Mouse (Mus musculus) megakaryocyte, embryonic 14.5 days (primary cell): Measurements from ENCODE around the gene 2610042L04Rik. TPM values are rescaled to one million over a fixed set of nuclear protein-coding genes. Genes with fewer than 3 reads are reported as not detected.
"Not testable (repeated sequence)": the region's sequence is repeated elsewhere in the genome, so short reads cannot be mapped to it uniquely, and the experiment has no call there.

Experiments used
- H3K27me3 ChIP-seq: replicated peaks from 2 replicates; pipeline ENCODE3; 2012; ENCODE audit warnings: inconsistent platforms
- H3K36me3 ChIP-seq: replicated peaks from 2 replicates; pipeline ENCODE3; 2012; ENCODE audit warnings: low read length, inconsistent platforms, mixed read lengths
- H3K4me1 ChIP-seq: 2 replicates; pipeline ENCODE4 v1.6.1; 2012; ENCODE audit warnings: inconsistent platforms
- H3K4me3 ChIP-seq: replicated peaks from 2 replicates; pipeline ENCODE3; 2012; ENCODE audit warnings: moderate library complexity, mild to moderate bottlenecking, inconsistent platforms
- H3K9me3 ChIP-seq: 2 replicates; pipeline ENCODE4 v1.6.1; 2012; ENCODE audit warnings: inconsistent platforms
- polyA plus RNA-seq: library from polyadenylated mRNA; stranded (reverse); fragments of >175 nt; gene quantifications from 2 replicates; pipeline ENCODE4 v1.2.3, GENCODE M21; 2012; ENCODE audit warnings: low replicate concordance; ENCODE audit not compliant: insufficient read depth

The 2610042L04Rik gene
- not detected in 2 replicates for polyA plus RNA-seq

DNA sequence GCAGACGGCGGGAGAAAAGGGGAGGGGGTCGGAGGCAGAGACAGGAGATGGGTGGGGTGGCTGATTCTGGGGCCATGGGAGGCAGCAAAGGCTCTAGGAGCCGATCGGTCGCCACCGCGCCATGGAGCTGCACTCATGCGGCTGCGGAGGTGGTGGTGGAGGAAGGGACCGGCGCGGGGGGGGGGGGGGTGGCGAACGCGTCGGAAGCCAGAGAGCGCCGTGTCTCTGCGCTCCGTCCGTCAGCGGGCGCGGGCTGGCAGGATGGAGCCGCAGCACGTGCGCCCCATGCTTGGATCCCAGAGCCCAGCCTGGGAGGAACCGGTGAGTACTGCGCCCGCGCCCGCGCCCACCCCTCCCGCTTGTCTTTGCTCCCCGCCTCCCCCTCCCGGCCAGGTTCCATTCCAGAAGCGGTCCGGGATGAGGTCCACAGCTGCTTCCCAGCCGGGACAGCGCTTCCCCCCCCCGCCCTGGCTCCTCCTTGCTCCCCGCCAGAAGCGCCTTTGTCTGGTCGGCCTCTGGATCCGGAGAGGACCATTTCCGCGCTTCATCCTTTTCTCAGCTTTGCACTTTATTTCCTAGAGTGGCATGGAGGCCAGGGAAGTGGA, at the start of gene 2610042L04Rik:
Gene 2610042L04Rik, plus strand, starts transcription at position 288 of the 605 bp plus-strand sequence.
- H3K36me3 ChIP-seq, H3K4me1 ChIP-seq, H3K4me3 ChIP-seq: not testable (repeated sequence)

DNA sequence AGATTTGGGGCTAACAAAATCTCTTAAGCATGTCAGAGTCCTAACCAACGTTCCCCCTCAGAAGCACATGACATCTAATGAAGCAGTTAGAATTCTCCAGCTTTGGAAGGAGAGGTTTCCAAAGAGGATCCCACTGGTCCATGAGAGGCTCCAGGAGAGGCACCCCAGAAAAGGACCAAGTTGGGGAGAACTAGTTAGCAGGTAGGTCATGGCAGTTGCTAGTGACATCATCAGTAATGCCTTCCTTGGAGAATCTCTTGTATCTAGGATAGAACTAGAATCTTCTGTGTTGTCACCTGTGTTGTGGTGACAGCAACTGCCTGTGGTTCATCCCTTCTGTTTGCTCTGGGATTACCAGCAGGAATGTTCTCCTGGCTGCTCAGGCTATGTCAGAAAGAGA, 17.6 kb upstream of the 2610042L04Rik start, which contains the start of gene Gm3149:
Gene Gm3149, plus strand, starts transcription at position 301 of the 400 bp plus-strand sequence.
- not testable (repeated sequence) for H3K4me3 ChIP-seq, H3K4me1 ChIP-seq, H3K9me3 ChIP-seq, H3K27me3 ChIP-seq, H3K36me3 ChIP-seq

More for the DNA sequence above, at the start of gene 2610042L04Rik:
- H3K9me3 ChIP-seq, H3K27me3 ChIP-seq: not testable (repeated sequence)

DNA sequence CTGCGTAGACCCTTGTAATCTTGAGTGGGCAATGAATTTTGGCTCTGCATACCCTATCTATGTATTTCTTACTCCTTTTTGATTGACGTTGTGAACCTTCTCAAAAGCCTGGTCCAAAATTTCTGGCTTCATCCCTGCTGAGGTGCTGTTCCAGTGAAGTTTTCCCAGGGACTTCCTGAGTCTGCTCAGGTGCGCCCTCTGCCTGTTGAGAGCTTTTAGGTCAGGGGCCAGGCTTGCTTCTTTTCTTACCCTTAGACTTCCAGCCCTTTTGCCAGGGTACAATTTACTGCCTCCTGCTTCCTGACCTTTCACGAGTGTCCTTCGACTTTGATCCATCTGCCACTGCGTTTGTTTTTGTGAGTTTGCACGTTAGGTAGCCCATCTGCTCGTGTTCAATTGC, 943 bp downstream of the 2610042L04Rik start:
- H3K27me3 ChIP-seq, H3K9me3 ChIP-seq, H3K4me3 ChIP-seq, H3K4me1 ChIP-seq, H3K36me3 ChIP-seq: not testable (repeated sequence)

DNA sequence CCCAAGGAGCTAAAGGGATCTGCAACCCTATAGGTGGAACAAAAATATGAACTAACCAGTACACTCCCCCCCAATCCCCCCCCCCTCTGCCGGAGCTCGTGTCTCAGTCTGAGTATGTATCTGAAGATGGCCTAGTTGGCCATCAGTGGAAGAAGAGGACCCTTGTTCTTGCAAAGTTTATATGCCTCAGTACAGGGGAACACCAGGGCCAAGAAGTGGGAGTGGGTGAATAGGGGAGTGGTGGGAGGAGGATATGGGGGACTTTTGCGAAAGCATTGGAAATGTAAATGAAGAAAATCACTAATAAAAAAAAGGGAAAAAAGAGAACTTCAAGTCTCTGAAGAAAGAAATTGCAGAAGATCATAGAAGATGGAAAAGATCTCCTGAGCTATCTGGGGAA, 34.4 kb downstream of the 2610042L04Rik start:
- not testable (repeated sequence) for H3K4me3 ChIP-seq, H3K4me1 ChIP-seq, H3K36me3 ChIP-seq

DNA sequence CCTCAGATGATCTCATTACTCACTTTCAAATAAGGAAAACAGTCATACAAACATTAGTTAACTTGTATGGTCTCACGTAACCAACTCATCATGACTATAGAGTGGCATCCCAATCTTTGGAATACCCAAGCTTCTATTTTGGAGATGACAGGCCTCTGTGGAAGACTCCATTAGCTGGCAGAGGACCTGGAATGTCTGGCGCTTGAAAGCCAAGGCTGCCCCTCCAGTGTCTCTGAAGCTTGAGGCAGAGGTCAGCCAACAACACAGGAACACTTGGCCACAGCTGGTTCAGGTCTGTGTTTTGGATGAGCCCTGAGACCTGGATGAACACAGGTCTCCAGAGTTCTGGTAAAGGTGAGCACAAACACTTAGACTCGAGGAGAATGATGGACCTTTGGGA, 35.1 kb downstream of the 2610042L04Rik start:
- H3K9me3 ChIP-seq, H3K36me3 ChIP-seq, H3K27me3 ChIP-seq, H3K4me1 ChIP-seq, H3K4me3 ChIP-seq: not testable (repeated sequence)

More for the DNA sequence above, 34.4 kb downstream of the 2610042L04Rik start:
- H3K27me3 ChIP-seq, H3K9me3 ChIP-seq: not testable (repeated sequence)

DNA sequence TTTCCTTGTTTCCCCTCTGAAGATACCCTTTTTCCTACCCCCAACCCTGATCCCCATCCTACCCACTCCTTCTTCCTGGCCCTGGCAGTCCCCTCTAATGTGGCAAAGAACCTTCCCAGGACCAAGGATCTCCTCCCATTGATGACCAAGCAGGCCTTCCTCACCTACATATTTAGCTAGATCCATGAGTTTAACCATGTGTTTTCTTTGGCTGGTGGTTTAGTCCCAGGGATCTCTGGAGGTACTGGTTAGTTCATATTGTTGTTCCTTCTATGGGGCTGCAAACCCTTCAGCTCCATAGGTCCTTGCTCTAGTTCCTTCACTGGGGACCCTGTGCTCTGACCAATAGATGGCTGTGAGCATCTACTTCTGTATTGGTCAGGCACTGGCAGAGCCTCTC, 43.3 kb downstream of the 2610042L04Rik start:
- not testable (repeated sequence) for H3K4me3 ChIP-seq, H3K9me3 ChIP-seq, H3K27me3 ChIP-seq, H3K36me3 ChIP-seq, H3K4me1 ChIP-seq

DNA sequence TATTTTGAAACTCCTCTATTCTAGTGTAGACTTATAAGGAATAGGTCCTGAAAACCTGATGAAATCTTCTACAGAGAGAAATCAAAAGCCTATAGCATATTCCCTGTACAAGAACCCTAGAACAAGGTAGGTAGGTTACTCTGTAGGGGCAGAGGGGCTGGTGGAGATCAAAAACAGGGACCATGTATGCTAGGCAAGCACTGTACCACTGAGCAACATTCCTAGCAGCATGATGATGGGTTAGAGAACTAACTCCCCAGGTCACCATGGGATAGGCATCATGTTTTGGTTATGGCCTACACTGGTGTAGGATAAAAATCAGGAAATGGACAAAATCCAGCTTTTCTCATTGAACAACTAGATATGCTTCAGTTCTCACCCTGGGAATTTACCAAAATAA, 51.0 kb downstream of the 2610042L04Rik start:
- H3K27me3 ChIP-seq, H3K36me3 ChIP-seq, H3K4me3 ChIP-seq, H3K4me1 ChIP-seq, H3K9me3 ChIP-seq: not testable (repeated sequence)

DNA sequence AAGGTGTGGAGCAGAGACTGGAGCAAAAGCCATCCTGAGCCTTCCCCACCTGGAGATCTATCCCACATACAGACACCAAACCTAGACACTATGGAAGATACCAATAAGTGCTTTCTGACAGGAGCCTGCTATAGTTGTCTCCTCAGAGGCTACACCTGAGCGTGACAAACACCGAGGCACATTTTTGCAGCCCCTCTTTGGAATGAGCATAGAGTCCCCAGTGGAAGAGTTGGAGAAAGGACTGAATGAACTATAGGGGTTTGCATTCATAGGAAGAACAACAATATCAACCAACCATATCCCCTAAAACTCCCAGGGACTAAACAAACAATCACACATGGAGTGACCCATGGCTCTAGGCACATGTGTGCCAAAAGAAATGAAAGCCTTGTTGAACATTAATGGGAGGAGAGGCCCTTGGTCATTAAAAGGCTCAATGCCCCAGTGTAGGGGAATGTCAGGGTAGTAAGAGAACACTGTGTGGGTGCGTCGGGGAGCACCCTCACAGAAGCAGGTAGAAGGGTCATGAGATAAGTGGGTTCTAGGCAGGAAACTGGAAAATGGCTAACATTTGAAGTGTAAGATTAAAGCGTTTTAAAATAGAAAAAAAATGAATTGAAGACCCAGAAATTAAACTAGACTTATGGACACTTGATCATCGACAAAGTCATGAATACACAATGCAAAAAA, 58.4 kb downstream of the 2610042L04Rik start:
- H3K4me1 ChIP-seq, H3K36me3 ChIP-seq, H3K4me3 ChIP-seq, H3K9me3 ChIP-seq, H3K27me3 ChIP-seq: not testable (repeated sequence)

DNA sequence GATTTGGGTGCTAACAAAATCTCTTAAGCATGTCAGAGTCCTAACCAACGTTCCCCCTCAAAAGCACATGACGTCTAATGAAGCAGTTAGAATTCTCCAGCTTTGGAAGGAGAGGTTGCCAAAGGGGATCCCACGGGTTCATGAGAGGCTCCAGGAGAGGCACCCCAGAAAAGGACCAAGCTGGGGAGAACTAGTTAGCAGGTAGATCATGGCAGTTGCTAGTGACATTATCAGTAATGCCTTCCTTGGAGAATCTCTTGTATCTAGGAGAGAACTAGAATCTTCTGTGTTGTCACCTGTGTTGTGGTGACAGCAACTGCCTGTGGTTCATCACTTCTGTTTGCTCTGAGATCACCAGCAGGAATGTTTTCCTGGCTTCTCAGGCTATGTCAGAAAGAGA, 62.7 kb downstream of the 2610042L04Rik start, which contains the start of gene Gm3159:
Gene Gm3159, plus strand, starts transcription at position 301 of the 400 bp plus-strand sequence.
- H3K4me3 ChIP-seq, H3K27me3 ChIP-seq, H3K4me1 ChIP-seq, H3K36me3 ChIP-seq, H3K9me3 ChIP-seq: not testable (repeated sequence)

DNA sequence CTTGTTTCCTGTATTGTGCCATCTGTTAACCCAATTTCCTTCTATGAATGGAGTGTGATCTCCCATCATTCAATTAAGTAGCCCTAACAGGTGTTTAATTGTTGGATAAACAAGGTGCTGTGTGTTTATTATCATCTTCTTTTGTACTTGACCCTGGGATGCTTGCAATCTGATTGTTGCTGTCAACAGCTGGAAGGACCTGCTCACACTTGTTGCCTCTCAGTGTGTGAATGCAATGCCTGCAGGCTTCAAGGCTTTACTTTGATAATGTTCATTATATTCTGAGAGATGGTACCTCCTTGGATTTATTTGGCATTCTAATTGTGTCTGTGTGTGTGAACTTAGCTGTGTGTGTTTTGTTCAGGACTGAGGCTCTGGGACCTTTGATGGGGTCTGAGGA, 64.1 kb downstream of the 2610042L04Rik start:
- not testable (repeated sequence) for H3K36me3 ChIP-seq, H3K9me3 ChIP-seq, H3K4me3 ChIP-seq, H3K27me3 ChIP-seq, H3K4me1 ChIP-seq

DNA sequence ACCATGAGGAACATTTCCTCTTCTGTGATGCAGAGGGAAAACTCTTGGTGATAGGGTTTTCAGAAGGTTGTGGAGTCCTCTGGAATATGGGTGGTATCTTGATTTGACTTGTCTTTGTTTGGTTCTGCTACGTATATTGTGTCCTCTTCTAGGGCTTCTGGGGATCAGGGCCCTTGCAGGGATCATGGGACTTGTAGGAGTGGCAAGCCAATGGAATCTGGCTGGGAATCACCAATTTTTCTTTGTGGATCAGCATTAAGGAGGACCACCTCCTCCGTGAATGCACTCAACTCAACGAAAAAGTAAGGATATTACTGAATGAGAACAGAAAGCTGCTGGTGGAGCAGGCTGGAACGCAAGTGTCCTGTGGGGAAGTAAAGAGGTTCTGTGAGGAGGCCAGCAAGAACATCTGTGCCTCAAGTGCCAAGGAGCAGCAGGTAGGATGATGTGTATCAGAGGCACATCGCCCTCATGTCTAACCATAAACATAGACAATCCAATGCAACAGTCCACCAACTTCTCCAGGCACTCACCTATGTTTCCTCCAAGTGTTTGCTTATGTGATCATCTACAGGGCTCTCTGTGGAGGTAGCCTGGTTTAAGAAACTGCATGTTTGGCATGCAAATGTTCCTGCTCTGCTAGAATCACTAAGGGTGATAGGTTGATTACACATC, 65.7 kb downstream of the 2610042L04Rik start:
- not testable (repeated sequence) for H3K4me1 ChIP-seq, H3K36me3 ChIP-seq, H3K9me3 ChIP-seq, H3K4me3 ChIP-seq, H3K27me3 ChIP-seq

DNA sequence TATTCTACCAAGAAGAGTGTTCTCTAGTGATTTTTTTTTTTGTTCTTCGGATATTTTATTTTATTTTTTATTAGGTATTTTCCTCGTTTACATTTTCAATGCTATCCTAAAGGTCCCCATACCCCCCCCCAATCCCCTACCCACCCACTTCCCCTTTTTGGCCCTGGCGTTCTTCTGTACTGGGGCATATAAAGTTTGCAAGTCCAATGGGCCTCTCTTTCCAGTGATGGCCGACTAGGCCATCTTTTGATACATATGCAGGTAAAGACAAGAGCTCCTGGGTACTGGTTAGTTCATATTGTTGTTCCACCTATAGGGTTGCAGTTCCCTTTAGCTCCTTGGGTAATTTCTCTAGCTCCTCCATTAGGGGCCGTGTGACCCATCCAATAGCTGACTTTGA, 66.7 kb downstream of the 2610042L04Rik start:
- not testable (repeated sequence) for H3K27me3 ChIP-seq, H3K4me3 ChIP-seq, H3K9me3 ChIP-seq, H3K4me1 ChIP-seq, H3K36me3 ChIP-seq

DNA sequence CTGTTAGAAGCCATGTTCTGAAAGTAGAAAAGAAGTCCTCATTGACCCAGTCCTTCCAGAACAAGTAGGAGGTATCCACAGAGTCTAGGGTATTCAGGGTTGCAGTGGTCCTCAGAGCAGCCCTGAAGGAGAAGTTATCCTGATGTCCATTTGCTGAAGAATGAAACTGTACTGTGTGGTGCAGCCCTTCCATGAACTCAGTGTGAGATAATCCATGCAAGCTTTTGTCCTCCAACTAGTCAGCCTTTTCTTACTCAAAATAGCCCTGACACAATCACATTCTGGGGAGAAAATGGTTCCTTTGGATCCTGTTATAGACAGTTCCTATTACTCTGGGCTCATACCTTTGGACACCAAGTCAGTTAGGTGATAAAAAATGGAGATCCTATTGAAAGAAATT, 69.3 kb downstream of the 2610042L04Rik start:
- not testable (repeated sequence) for H3K9me3 ChIP-seq, H3K4me1 ChIP-seq, H3K36me3 ChIP-seq, H3K4me3 ChIP-seq, H3K27me3 ChIP-seq
